Mouse (Mus musculus) heart, postnatal 10 days (tissue): ENCODE measurements around the gene Cnga4. TPM values are rescaled to one million over a fixed set of nuclear protein-coding genes. Genes with fewer than 3 reads are reported as not detected.
"Not testable (repeated sequence)": the region's sequence is repeated elsewhere in the genome, so short reads cannot be mapped to it uniquely, and the experiment has no call there.

Experiments
- DNase-seq, 2 experiments: peaks; one replicate each; pipeline ENCODE4 v3.0.0; 2021
- intact Hi-C: fragments of 180-260 bp; cut with DNase I; formaldehyde crosslinking; loops from one replicate; pipeline ENCODE4 v1.15.1; 2025
- total RNA-seq, 2 experiments: library from RNA; stranded (reverse); gene quantifications; 2 replicates each; pipeline ENCODE4 v1.2.3; 2021

The Cnga4 gene
- total RNA-seq, 2 experiments from 2014 or later: not detected

DNA sequence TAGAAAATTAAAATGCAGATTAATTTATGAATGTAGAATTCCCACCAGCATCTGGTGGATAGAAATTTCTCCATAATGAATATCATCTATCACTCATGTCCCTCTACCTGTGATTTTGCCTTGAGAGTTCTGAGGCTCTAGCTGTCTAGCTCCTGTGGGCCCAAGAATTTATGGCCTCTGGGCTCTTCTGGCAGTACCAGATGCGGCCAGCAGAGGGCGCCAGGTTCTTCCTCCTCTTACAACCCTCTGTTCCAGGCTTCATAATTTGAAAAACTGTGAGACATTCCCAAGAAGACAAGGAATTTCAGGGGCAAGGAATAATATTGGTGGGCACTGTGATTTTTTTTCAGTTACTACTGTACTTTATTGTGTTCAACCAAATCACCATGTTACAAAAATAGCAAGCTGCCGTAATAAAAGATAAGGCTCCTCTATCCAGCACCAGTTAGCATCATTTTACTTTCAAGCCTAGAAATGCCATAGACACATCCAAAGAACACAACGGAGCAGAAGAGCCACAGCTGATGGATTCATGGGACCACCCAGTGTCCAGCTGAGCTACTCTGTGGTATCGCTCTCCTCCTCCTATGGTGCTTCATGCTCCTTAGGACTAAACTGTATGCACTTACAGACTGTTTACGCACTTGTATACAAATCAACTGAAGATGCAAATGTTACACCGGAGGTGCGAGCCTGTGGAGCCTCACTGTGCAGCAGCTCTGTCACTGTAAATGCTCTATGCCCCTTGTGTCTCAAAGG, 7.7 kb downstream of the Cnga4 start:
- DNase-seq: peak; percentile 78 to 89
- intact Hi-C loops: loop anchor here (1.0 to 2.0 kb wide), 3 partner anchors 65 to 239 kb away; no protein-coding TSS in a partner anchor

GRCm38 (mm10) chr7:105414385-105414784, 10.0 kb downstream of the Cnga4 start:
- no peak for DNase-seq
- intact Hi-C loops: no loop called here

GRCm38 (mm10) chr7:105416529-105416928, 12.2 kb downstream of the Cnga4 start:
- no peak for DNase-seq
- intact Hi-C loops: no loop called here

DNA sequence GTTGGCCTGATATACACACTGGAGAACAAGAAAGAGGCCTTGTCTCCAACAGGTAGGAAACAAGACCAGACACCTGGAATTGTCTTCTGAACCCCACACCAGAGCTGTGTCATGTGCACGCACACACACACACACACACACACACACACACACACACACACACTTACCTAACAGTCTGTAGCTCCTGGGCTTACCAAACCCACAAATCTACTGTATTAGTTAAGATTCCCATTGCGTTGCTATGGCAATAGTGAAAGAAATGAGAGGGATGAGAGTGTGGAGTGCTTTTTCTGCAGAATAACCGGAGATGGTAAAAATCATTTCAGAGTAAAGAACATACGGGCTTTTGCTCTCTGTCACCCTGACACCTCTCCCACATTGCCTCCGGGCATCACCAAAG, 13.7 kb downstream of the Cnga4 start:
- intact Hi-C loops: no loop called here
- no peak for DNase-seq

- intact Hi-C loops: no loop called here
- no peak for DNase-seq
Observed at GRCm38 (mm10) chr7:105420903-105421302, 16.5 kb downstream of the Cnga4 start.

- intact Hi-C loops: no loop called here
- no peak for DNase-seq
Observed at GRCm38 (mm10) chr7:105424368-105424767, 20.0 kb downstream of the Cnga4 start.

DNA sequence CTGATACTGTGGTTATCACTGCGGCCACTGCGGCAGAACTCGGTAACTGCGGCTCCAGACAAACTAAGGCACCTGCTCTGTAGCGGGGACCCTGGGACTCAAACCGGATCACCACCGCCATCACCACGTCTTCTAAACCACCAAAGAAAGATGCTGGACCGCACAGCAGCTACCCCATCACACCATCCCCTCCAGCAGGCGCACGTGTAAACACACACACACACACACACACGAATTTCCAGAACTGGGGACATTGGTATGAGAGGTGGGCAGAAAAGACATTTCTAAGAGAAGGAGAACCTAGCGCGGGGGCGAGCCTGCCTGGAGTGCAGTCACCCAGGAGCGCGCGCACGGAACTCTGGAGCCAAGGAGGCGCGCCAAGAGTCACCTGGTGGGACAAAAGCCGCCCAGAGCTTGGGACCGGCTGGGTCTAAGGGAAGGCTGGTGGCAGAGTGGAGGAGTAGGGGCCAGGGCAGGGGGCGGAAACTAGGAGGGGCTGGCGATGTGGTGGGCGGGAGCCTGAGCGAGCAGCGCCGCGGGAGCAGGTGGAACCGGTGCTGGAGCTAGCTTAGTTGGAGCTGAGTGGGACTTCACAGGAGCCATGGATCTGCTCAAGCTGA, 21.2 kb downstream of the Cnga4 start, which contains the start of gene Cckbr:
Gene Cckbr (plus strand): TSS at position 308 of the 620 bp plus-strand sequence.
- no peak for DNase-seq
- intact Hi-C loops: no loop called here

GRCm38 (mm10) chr7:105426051-105426450, 21.7 kb downstream of the Cnga4 start:
- intact Hi-C loops: no loop called here
- DNase-seq: no peak

GRCm38 (mm10) chr7:105432058-105432457, 27.7 kb downstream of the Cnga4 start:
- intact Hi-C loops: no loop called here
- no peak for DNase-seq

DNA sequence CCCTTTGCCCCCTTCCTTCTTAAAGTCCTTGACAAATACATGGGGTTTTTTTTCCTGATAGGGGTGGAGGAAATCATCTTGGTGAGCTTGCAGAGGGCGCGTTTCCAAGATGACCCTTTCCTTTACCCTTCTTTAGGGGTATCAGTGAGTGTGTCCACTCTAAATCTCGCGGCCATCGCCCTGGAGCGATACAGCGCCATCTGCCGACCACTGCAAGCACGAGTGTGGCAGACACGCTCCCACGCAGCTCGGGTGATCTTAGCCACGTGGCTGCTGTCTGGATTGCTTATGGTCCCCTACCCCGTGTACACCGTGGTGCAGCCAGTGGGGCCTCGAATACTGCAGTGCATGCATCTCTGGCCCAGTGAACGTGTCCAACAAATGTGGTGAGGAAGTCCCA, 29.5 kb downstream of the Cnga4 start:
- intact Hi-C loops: no loop called here
- no peak for DNase-seq

- DNase-seq: no peak
- intact Hi-C loops: no loop called here
Observed at GRCm38 (mm10) chr7:105434798-105435197, 30.4 kb downstream of the Cnga4 start.

GRCm38 (mm10) chr7:105437979-105438772, 33.8 kb downstream of the Cnga4 start:
- DNase-seq: peak; percentile 7 to 22
- intact Hi-C loops: no loop called here

- intact Hi-C loops: no loop called here
- DNase-seq: no peak
Observed at GRCm38 (mm10) chr7:105441426-105441825, 37.1 kb downstream of the Cnga4 start.

GRCm38 (mm10) chr7:105445076-105445475, 40.7 kb downstream of the Cnga4 start:
- no peak for DNase-seq
- intact Hi-C loops: no loop called here

DNA sequence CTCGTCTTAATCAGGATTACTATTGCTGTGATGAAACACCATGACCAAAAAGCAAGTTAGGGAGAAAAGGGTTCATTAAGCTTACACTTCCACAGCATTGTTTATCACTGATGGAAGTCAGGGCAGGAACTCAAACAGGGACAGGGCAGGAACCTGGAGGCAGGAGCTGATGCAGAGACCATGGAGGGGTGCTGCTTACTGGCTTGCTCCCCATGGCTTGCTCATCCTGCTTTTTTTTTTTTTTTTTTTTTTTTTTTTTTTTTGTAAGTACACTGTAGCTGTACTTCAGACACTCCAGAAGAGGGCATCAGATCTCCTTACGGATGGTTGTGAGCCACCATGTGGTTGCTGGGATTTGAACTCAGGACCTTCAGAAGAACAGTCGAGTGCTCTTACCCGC, 49.0 kb downstream of the Cnga4 start:
- intact Hi-C loops, DNase-seq: not testable (repeated sequence)

Other genes starting within 250 kb of the Cnga4 start
- gene Olfr684, start 240.9 kb upstream of the Cnga4 start, total RNA-seq: not detected
- not detected for gene Olfr685, start 218.6 kb upstream of the Cnga4 start, total RNA-seq
- not detected for gene Olfr686, start 197.1 kb upstream of the Cnga4 start, total RNA-seq
- not detected for gene Olfr688, start 116.5 kb upstream of the Cnga4 start, total RNA-seq
- gene Olfr689, start 93.4 kb upstream of the Cnga4 start, total RNA-seq: not detected
- not detected for gene Olfr690, start 70.5 kb upstream of the Cnga4 start, total RNA-seq
- under 1 TPM in 1 of 2 experiments, not detected in 1; 0.17 TPM for gene Olfr691, start 62.3 kb upstream of the Cnga4 start, total RNA-seq
- gene Olfr692, start 36.3 kb upstream of the Cnga4 start, total RNA-seq: not detected
- not detected for gene Gm5901, start 29.5 kb upstream of the Cnga4 start, total RNA-seq
- 10 to 100 TPM; 25.8 to 26.1 TPM for gene Fam160a2, start 4.5 kb upstream of the Cnga4 start, total RNA-seq
- not detected for gene Cckbr, start 21.2 kb downstream of the Cnga4 start, total RNA-seq
- 10 to 100 TPM; 45.4 to 46.2 TPM for gene Cavin3, start 77.7 kb downstream of the Cnga4 start, total RNA-seq
- gene Smpd1, start 149.8 kb downstream of the Cnga4 start, total RNA-seq: 100 to 1,000 TPM; 120 to 137 TPM
- gene Apbb1, start 177.1 kb downstream of the Cnga4 start, total RNA-seq: 10 to 100 TPM; 67.0 to 76.3 TPM
- gene Hpx, start 195.6 kb downstream of the Cnga4 start, total RNA-seq: under 1 TPM; 0.17 to 0.34 TPM
- gene Trim3, start 229.0 kb downstream of the Cnga4 start, total RNA-seq: 10 to 100 TPM; 34.4 to 36.9 TPM
- gene Timm10b, start 235.5 kb downstream of the Cnga4 start, total RNA-seq: 100 to 1,000 TPM in 1 of 2 experiments, 10 to 100 TPM in 1; 97.3 to 100 TPM
- 10 to 100 TPM; 24.1 to 24.5 TPM for gene Arfip2, start 235.8 kb downstream of the Cnga4 start, total RNA-seq
- 1 to 10 TPM; 1.1 to 3.0 TPM for gene Gm45799, start 236.0 kb downstream of the Cnga4 start, total RNA-seq
- under 1 TPM; 0.45 to 0.72 TPM for gene Dnhd1, start 246.3 kb downstream of the Cnga4 start, total RNA-seq